Mouse (Mus musculus) c-Kit-negative CD71-positive TER-119-positive erythroid progenitor cells, embryonic 14.5 days (primary cell): ENCODE data around the gene Adgrb2.

ENCODE experiments used
- DNase-seq: peaks from one replicate; pipeline ENCODE4 v3.0.0-alpha.2; 2013; ENCODE audit warnings: low read depth, low spot score

Adgrb2 gene

DNA sequence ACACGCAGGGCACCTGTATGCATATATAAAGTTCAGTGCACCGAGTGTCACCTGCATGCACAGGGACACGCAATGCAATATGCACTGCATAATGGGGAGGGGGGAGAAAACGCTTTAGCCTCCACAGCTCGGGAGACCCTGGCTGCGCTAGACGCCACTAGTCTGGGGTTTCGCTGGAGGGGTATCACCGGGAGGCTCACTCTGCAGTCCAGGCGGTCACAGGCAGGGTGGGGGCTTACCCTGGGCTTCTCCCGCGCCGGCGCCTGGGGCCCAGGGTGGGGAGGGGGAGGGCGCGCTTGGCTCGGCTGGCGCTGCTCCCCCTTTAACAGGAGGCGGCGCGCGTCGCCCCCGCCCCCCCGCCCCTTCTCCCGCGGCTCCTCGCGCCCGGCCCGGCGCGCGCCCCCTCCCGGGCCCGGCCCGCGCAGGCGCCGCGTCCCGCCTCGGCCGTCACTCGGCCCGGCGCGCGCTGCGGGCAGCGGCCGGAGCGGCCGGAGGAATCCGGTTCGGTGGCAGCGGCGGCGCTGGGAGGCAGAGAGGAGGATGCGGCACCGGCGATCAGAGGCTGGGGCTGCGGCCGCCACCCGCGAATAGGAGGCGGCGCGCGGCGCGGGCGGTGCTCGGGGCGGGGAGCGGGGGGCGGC, at the start of gene Adgrb2:
Gene Adgrb2 (plus strand): TSS at position 450 of the 641 bp plus-strand sequence.
- DNase-seq: no peak

- no peak for DNase-seq
Measured at GRCm38 (mm10) chr4:129951359-129951821, 33.3 kb upstream of the Adgrb2 start.

DNA sequence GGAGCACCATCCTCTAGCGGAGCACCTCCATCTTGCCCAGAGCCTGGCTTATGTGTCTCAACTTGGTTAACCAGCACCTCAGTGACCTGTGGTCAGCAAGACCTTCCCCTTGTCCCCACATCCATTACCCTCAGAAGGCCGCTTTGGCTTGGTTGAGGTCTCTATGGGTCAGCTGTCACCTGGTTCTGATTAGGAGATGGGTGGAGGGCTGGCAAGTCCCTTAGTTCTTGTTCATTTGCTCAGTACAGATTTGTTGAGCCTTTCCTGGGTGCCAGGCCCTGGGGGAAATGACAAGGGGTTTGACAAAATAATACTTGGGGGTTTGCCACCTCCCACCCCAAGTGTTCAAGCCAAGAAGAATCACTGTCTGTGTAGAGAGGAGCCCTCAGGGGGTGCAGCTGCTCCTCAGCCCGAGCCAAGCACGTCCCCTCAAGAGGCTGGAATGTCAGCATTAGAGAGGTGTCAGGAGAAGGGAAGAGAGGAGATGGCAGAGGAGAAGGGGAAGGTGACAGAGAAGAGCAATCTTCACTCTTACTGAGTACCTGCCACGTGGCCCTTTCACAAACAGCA, 32.3 kb upstream of the Adgrb2 start:
- DNase-seq: no peak

DNA sequence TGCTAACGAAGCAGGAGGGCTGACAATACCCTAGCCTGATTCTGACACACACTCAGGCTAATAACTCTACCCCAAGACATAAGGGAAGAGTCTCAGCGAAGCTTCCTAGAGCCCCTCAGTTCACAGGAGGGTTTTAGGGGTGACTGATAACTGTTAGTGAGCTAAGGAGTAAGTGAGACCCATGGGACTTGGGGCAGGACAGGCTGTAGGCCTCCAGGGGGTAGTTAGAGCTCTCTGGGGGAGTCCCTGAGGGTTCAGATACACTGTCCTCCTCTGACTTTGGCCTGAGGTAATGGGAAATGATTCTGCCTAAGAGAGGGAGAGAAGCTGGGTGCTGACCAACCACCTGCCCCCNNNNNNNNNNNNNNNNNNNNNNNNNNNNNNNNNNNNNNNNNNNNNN, 30.1 kb upstream of the Adgrb2 start:
- DNase-seq: no peak

GRCm38 (mm10) chr4:129960180-129960944, 24.3 kb upstream of the Adgrb2 start:
- no peak for DNase-seq

DNA sequence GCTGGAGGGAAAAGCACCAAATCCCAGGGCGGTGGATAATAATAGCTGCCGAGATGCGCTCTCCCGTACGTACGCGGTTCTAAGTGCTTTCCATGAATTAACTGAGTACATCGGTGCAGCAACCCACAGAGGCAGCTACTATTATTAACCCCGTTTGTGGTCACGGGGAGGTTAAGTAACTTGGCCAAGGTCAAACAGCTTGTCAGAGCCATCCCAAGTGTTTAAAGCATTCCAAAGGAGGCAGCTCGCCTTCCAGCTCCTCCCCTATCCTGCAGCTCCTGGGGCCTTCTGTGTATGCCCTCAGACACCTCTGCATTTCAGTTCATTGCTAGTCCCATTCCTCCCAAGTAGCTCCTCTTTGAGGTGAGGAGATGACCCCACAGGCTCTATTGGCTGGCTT, 19.4 kb upstream of the Adgrb2 start:
- no peak for DNase-seq

DNA sequence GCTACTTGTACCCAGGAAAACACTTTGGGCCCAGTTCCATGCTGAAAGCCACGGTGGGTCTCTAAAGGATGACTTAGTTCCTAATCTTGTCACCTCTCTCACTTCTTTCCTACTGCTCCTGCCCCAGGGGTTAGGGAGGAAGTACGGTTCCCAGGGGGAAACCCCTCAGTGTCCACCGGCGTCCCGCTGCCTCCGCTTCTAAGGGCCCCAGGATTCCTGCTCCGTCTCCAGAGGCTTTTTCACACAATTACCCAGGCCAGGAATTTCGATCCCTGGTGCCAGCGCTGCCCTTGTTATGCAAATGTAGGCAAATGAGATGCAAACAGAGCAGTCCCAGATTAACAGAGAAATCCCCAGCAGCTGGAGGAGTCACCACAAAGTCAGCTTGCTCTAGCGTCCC, 18.5 kb upstream of the Adgrb2 start:
- no peak for DNase-seq

DNA sequence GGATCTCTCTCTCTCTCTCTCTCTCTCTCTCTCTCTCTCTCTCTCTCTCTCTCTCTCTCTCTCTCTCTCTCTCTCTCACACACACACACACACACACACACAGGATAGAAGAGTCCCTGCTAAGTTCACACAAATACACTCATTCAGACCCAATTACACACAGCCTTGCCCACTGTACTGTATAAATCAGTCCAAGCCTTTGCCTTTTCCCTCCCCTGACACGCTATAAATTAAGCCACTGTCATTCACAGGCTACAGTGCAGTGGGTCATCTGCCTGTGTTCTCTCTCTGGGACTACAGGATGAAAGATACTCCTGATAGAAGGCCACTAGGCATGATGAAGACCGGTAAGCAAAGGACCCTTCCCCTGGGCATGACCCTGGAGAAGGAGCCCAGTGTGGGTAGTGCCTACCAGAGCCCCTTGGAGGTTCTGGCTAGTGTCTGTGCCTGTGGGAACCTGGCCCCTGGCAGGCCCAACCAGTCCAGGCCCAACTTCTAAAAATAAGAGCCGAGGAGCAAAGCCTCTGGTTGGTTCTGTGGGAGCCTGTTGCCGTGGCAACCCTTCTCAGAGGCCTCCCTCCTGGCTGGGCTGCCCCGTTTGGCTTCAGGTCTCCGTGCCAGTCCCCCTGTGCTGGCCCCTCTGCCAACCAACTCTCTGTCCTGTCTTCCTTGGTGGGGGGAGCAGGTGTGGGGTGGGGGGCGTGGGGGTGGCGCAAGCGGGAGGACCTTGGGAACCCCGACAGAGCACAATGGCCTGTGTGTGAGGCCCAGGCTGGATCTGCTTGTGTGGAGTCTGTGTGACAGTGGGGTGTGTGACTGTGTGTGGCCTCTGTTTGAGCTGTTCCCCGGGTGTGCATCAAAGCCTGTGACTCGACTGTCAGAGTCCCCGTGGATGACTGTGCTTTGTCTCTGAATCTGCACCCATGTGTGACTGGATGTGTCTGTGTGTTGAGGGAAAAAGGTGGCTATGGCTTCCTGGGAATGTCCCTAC, 17.4 kb upstream of the Adgrb2 start:
- no peak for DNase-seq

DNA sequence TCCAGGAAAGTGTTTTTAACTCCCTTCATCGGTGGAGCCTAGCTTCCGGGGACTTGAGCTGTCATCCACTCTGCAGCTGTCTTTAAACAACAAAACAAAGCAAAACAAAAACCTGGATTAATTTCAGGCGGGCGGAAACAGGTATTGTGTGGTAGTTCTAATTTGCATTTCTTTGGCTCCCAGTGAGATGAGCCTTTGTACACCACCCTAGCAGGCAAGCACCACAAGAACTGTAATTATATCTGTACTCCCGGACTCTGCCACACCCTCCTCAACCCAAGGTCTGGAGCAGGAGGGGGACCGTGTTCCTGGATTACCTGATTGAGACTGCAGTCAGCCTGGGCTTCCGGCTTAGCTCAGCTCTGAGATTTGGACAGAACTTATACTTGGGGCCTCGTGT, 14.5 kb upstream of the Adgrb2 start:
- DNase-seq: no peak

- no peak for DNase-seq
Measured at GRCm38 (mm10) chr4:129970861-129971260, 13.8 kb upstream of the Adgrb2 start.

- DNase-seq: no peak
Measured at GRCm38 (mm10) chr4:129971989-129972388, 12.7 kb upstream of the Adgrb2 start.

DNA sequence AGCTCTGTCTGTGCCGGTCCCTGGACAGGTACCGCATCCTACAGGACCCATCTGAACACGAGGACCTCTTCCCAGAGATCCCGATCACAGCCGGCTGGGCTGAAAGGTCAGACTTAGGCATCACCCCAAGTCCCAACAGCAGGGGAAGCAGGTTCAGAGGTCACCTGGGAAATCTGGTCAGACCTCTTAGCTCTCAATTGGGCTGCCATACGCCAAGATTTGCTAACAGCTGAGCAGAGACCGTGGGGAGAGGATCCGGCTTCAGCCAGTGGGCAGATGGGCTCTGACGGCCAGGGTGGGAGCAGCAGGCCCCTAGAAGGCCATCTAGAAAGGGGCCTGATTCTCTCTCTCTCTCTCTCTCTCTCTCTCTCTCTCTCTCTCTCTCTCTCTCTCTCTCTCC, 10.4 kb upstream of the Adgrb2 start:
- DNase-seq: no peak

GRCm38 (mm10) chr4:129977256-129977655, 7.4 kb upstream of the Adgrb2 start:
- DNase-seq: no peak

DNA sequence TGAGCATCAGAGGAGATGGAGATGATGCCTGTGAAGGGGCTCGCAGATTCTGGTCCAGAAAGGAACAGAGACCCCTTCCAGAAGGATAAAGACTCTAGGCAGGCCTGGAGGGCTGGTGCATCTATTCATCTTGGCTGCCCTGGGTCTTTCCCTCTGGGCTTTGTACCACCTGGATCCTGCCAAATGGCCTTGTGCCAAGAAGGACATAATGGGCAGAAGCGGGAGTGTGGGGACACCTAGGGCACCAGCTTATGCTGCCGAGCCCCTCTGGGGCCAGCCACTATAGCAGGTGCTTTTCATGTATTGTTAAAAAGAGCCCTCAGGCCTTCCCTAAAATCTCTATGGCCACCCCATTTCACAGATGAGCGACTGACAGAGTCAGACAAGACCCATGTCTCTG, 6.4 kb upstream of the Adgrb2 start:
- DNase-seq: no peak

DNA sequence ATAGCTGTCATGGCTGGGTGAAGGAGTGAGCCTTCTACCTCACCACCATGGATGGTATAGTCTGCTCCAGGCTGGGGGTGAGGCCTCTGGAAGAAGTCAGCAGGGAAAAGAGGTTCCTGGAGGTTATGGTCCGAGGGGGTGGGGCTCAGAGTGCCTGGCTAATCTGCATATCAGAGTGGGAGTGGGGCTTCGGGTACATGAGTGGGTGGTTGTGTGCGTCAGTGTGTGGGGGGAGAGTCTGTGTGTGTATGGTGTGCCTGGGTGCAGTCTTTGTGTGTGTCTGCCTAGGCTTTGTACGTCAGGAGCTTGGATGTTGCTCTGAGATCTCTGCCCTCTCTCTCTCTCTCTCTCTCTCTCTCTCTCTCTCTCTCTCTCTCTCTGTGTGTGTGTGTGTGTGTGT, 5.7 kb upstream of the Adgrb2 start:
- no peak for DNase-seq

- no peak for DNase-seq
Measured at GRCm38 (mm10) chr4:129981657-129982056, 3.0 kb upstream of the Adgrb2 start.

GRCm38 (mm10) chr4:129983046-129983445, 1.6 kb upstream of the Adgrb2 start:
- DNase-seq: no peak

GRCm38 (mm10) chr4:129983764-129984420, 778 bp upstream of the Adgrb2 start:
- DNase-seq: no peak

DNA sequence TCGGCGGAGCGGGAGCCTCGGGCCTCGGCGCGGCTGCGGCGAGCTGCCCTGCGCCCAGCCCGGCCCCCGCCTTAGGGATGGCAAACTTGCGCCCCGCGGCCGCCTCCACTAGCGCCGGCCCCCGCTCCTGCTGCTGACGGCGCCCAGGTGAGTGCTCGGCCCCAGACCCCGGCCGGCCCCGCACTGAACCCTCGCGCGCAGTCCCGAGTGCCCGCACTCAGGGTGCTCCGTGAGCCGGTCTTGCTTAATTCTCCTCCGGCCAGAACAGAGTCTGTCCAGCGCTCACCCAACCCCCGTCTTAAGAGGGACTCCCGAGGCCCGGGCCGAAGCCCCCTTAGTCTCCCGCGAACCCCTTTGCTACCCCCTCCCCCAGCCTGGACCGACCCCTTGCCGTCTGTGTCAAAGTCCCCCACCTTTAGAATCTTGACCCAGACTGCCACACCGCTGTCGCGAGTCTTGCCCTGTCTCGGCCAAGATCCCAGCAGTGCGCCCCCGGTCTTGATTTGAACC, 546 bp downstream of the Adgrb2 start:
- DNase-seq: no peak

DNA sequence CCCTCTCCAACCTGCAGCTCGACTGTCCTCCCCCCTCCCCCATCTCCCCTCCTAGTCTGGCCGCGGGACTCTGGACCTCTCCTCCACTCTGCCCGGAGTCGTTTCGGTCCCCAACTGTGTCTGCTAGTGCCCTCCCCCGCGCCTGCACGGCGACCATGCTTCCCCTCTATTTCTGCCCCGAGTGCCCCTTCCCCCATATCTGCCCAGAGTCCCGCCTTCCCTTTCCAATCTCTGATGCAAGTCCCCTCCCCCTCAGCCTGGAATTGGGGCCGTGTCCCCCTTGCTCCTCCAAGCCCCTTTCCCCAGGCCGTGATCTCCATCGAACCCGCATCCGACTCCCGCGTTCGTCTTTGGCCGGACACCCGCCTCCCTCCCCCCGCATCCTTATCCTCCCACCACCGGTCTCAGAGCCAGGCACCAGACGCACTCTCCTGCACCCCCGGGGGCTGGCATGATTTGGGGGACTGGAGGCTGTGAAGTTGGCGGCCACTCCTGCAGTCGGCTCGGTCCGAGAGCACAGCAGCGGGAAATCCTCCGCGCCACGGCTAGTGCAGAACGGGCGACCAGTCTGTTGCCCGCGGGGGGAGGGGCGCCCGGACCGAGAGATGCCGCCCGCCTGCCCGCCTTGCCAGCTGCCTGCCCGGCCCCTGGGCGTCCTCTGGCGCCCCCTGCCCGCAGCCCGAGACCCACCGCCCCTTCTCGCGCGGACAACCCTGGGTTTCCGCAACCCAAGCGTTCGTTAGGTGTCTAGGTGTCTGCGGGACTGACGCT, 1.2 kb downstream of the Adgrb2 start:
- DNase-seq: no peak
